Mouse (Mus musculus) adrenal gland (tissue): Measurements from ENCODE around the gene Map4k4.

Experiments
- intact Hi-C: fragments of 180-260 bp; cut with DNase I; formaldehyde crosslinking; loops from one replicate; pipeline ENCODE4 v1.15.1; 2025
- long read RNA-seq, 2 experiments: library from polyadenylated mRNA; unstranded; transcript quantifications; one replicate each; pipeline ENCODE4 v2.0.0; 2020; ENCODE audit warnings: borderline replicate concordance in 1 of 2; ENCODE audit not compliant: insufficient replicate concordance in 1 of 2

Map4k4 gene
- long read RNA-seq, experiment 1, partial matches to known transcripts: 1 of 4 reads
- long read RNA-seq, experiment 1, other reads (novel, unspliced or antisense): 3 of 4 reads
- long read RNA-seq, experiment 2, partial matches to known transcripts: 0 of 5 reads
- long read RNA-seq, experiment 2, other reads (novel, unspliced or antisense): 4 of 5 reads

GRCm38 (mm10) chr1:39900181-39901005, at the start of gene Map4k4:
TSS of gene Map4k4 (plus strand) at chr1:39900913.
- intact Hi-C loops: loop anchor here (5.0 kb wide), 2 partner anchors 37 to 138 kb away; no protein-coding TSS in a partner anchor

- intact Hi-C loops: no loop called here
Observed at GRCm38 (mm10) chr1:39855949-39856348, 44.8 kb upstream of the Map4k4 start.

GRCm38 (mm10) chr1:39856795-39857447, 43.8 kb upstream of the Map4k4 start:
- intact Hi-C loops: no loop called here

GRCm38 (mm10) chr1:39857448-39857820, 43.3 kb upstream of the Map4k4 start:
- intact Hi-C loops: no loop called here

- intact Hi-C loops: no loop called here
Observed at GRCm38 (mm10) chr1:39859213-39859612, 41.5 kb upstream of the Map4k4 start.

DNA sequence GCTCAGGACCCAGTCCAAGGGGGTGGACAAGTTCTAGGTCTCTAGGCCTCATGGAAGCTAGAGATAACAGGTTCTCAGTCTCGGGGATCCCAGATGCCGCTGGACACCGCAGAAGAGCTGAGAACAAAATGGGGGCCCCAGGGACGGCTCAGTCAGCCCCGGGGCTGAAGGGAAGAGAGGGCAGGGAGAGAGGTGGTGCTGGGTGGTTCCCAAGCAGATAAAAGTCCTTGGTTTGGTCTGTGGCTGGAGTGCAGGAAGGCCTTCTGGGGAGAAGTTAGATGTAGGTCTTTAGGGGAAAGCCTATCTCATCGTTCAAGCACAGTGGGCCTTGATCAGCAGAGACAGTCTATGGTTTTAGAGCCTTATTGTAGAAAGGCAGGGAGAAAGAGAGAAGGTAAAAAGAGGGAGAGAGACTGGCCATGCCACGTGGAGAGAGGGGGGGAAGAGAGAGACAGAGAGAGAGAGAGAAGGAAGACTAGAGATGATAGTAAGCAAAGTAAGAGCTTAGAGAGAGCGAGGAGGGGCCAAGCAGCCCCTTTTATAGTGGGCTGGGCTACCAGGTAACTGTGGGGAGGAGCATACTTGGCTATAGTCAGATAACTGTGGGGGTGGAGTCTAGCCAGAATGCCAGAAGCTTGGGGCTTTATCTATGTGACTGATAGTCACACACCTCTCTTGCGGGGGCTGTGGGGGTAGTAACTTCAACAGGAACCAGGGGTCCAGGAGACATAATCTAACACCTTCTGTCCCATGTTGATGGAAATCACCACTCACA, 34.2 kb upstream of the Map4k4 start:
- intact Hi-C loops: no loop called here

DNA sequence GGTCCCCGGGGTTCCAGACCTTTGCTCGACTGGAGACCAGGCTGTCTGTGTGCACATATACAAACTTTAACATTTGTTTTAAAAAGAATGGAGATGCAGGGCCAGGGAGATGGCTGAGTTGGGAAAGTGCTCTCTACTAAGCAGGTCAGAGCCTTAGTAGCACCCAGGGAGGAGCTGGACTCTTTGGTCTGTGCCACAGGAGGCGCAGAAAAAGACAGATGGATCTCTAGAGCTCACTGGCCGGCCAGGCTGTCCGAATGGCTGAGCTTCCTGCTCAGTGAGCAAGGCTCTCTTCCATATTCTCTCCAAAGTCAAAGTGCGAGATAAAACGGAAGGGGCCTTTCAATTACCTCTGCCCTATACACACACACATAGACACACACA, 33.6 kb upstream of the Map4k4 start:
- intact Hi-C loops: no loop called here

GRCm38 (mm10) chr1:39867966-39868593, 32.6 kb upstream of the Map4k4 start:
- intact Hi-C loops: no loop called here

DNA sequence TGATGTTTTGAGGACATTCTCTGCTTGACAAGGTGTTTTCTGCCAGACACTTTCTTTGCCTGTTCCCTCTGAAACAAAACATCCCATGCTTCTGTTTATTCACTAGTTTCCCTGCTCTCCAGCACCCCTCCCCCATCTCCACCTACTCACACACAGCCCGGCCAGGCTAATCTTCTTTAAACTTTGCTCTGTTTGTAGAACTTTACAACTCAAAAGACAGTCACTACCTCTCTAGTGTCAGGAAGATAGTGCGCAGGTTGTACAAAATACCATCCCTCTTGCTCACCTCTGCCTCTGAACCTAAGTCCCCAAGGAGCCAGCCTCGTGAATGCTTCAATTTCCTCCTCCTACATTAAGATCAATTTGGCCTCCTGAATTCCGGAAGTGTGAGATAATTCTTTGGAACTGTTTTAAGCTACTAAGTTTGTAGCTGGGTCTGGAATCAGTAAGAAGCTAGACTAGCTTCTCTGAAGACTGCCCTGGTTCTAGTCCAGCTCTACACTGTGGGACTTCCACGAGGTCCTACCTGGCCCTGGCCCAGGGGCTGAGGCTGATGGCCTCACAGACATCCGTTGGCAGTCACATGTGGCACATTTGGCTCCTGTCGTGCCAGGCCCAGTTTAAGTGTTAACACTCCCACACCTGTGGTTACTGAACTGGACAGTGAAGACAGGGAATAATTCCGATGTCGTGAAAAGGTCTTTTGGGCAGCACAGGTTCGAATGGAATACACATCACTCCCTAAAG, 31.7 kb upstream of the Map4k4 start:
- intact Hi-C loops: no loop called here

DNA sequence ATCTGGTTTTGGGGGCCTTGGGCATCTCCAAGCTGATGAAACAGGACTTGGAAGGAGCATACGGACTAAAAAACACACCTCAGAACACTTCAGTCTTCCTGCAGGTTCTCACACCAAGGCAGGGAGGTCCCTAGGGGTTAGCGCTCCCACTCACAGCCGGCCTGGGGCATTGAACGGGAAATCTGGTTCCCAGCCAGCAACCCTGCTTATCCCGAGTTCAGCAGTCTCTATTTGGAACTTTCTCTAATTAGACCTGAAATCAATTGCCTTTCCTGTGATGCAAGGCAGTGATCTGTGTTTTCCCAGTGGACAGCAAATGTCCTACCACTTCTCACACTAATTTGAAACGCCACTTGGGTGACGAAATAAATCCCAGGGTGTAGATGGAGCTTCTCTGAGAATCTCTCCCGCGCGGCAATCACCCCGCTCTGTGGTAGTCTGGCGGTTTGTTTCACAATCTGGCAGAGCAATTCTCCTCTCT, 31.0 kb upstream of the Map4k4 start:
- intact Hi-C loops: no loop called here

GRCm38 (mm10) chr1:39877981-39878380, 22.7 kb upstream of the Map4k4 start:
- intact Hi-C loops: no loop called here

DNA sequence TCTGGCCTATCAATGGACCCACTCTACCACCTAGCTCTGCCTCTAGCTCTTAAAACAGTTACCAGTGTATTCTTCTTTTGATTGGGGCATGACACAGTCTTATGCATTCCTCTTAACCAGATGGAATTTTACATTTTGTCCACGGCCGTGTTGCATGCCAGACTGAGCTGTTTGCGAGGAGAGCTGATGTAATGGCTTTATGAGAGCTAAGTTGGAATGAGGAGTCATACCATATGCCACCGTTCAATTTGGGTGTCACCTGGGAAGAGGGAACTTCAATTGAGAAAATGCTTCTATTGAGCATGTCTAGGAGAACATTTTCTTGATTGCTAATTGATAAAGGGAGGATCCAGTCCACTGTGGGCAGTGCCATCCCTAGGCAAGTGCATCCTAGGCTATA, 18.2 kb upstream of the Map4k4 start:
- intact Hi-C loops: no loop called here

GRCm38 (mm10) chr1:39884803-39885515, 15.8 kb upstream of the Map4k4 start:
- intact Hi-C loops: no loop called here

GRCm38 (mm10) chr1:39887997-39888396, 12.7 kb upstream of the Map4k4 start:
- intact Hi-C loops: no loop called here

DNA sequence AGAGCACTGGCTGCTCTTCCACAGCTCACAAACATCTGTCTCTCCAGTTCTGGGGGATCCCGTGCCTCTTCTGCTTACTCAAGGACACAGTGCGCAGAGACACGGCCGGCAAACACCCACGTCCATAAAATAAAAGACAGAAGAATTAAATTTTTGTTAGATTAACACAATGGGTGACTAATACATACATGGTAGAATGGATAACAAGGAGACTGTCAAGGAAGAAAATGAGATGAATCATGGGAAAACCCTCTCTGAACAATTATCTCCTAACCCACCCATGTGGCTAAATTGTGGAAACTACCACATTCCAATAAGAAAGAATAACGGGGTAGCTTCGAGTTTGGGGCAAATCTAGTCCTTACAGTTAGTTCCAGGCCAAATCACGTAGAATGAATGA, 11.3 kb upstream of the Map4k4 start:
- intact Hi-C loops: no loop called here

DNA sequence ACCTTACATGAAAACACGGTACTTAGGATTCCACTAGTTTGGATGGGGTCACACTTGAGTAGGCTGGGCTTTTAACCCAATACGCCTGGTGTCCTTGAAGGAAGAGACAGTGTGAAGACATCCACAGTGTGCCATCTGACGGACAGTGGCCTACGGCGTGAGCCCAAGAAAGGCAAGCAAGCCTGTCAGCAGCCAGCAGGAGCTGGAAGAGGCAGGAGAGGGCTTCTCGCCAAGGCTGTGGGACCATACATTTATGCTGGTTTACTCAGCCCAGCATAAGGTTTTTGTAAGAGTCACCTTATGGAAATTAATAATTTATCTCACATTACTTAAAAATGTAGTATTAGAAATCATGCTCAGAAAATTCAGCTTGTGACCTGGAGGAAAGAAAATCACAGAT, 10.7 kb upstream of the Map4k4 start:
- intact Hi-C loops: no loop called here

- intact Hi-C loops: no loop called here
Observed at GRCm38 (mm10) chr1:39893153-39893880, 7.4 kb upstream of the Map4k4 start.

DNA sequence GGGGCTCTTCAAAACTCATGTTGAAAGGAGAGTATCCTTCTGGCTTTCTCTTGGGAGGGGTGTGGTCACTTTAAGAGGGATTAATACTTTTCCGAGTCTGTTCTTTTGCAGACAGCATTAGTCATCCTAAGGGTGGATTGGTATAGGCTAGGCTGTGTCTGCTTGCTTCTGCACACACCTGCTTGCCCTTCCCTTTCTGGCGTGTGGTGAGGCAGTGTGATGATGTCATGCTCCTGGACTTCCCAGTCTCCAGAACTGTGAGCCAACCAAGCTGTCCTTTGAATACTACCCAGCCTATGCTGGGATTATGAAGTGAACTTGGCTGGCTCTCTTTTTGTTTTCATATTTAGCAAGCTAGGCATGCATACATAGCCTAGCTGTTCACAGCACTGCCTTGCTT, 5.6 kb upstream of the Map4k4 start:
- intact Hi-C loops: no loop called here

DNA sequence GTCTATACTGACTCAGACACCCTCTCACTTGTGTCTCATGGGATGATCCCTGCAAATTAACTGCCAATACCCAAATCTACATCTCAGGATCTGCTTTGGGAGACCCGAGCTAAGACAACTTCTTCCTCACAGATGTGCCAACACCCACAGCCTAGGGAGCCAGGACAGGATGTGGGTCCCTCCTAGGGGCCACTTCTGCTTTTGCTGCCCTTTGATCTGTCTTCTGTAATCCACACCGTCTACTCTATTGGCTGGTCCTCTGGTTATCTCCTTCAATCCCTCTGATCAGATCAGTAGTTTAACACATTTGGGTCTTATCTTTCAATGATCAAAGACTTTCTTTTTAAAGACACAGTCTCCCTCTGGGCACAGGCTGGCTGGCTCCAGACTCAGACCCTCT, 5.2 kb upstream of the Map4k4 start:
- intact Hi-C loops: no loop called here
